Mouse (Mus musculus): ENCODE measurements around the gene Tmem79.
"Not testable (repeated sequence)": the region's sequence is repeated elsewhere in the genome, so short reads cannot be mapped to it uniquely, and the experiment has no call there.

The Tmem79 gene

DNA sequence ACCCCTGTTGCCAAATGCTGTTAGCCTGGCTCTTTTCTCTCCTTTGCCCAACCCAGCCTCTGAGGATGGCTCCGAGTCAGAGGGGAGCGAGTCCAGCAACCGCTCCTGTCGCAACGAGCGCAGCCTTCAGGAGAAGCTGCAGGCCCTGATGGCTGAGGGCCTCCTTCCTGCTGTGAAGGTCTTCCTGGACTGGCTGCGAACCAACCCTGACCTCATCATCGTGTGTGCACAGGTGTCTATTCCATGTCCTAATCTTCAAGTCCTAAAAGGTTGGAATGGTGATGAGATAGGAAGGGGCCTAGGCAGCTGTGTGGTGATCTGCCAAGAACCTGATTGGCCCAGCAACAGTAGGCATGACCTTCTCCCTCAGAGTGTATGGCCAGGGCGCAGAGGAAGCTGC lies 17.0 kb upstream of the Tmem79 start:
- DNase-seq = no peak

GRCm38 (mm10) chr3:88350732-88351131 lies 14.8 kb upstream of the Tmem79 start:
- no peak for DNase-seq

DNA sequence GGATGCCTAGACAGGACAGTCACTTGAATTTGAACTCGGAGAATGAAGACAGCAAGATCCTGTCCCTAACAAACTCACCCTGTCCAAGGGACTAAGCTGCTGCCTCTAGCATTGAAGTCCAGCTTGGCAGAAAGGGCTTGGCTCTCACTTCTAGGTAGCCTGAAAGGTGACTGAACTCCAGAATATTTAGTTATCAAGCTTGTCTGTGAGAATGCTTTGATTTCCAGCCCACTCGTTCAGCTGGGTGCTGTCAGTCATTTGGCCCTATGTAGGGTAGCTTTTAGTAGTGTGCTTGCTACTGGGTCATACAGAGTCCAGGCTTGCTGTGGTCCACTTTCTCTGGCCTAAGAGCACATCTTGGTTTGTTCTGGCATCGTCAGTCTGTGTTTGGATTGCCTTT lies 3.1 kb upstream of the Tmem79 start:
- DNase-seq = no peak

GRCm38 (mm10) chr3:88338316-88338715 lies 2.4 kb upstream of the Tmem79 start:
- no peak for DNase-seq

GRCm38 (mm10) chr3:88337367-88338020 lies 1.5 kb upstream of the Tmem79 start:
- no peak for DNase-seq

- no peak for DNase-seq
These were observed 403 bp downstream of the Tmem79 start for GRCm38 (mm10) chr3:88335436-88336053.

DNA sequence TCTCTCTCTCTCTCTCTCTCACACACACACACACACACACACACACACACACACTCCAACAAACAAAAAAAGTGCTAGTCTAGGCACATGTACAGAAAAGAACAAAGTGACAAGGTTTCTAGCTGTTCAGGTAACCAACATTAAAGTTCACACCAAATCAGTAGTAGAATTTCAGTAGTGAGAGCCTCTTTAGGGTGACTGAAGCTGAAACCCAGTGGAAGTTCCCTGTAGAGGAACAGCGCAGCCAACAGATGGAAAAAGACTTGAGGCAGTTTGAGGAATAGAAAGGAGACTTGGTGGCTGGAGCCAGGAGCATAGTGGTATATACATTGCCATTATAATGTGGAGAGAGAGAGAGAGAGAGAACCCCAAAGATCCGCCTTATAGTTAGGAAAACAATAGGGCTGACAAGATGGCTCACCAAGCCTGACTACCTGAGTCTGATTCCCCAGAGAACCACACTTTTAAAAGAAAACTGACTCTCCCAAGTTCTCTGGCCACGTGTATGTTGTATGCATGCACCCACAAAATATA lies 979 bp downstream of the Tmem79 start:
- no peak for DNase-seq

GRCm38 (mm10) chr3:88334029-88334658 lies 1.8 kb downstream of the Tmem79 start:
- DNase-seq = no peak

GRCm38 (mm10) chr3:88331282-88331681 lies 4.7 kb downstream of the Tmem79 start:
- DNase-seq = peak; percentile 78

- no peak for DNase-seq
These were observed 7.0 kb downstream of the Tmem79 start for GRCm38 (mm10) chr3:88328956-88329355.

DNA sequence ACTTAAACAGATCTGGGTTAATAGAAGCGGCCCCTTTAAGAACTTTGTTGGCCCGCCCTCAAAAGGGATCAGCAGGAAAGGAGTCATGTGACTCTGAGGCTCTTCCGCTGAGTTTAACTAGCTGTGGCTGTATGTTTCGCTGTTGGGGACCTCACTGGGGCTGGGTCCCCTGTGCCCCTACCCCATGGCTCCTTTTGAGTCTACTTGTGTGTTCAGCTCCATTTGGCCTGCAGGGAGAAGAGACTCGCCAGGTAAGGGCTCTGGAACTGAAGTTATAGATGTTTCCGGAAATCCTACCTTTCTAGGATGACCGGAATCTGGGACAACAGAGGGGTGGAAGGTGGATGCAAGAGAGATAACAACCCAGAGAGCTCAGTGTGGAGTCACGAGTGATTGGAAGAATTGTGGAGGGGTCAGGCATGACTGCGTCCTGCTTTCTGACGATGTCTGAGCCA lies 11.0 kb downstream of the Tmem79 start, which contains the start of gene Glmp:
Glmp (plus strand) TSS at position 73 of the 455 bp plus-strand sequence.
- peak; percentile 56 to 59 for DNase-seq

GRCm38 (mm10) chr3:88299172-88299571 lies 36.8 kb downstream of the Tmem79 start:
- no peak for DNase-seq

- peak in 1 of 2 experiments; percentile 43 for DNase-seq
These were observed 38.6 kb downstream of the Tmem79 start for GRCm38 (mm10) chr3:88297321-88297851.

GRCm38 (mm10) chr3:88296561-88297318 lies 39.2 kb downstream of the Tmem79 start, which contains the start of the genes Tsacc and Cct3:
Gene Tsacc, minus strand, starts transcription at chr3:88296999.
Gene Cct3, plus strand, starts transcription at chr3:88297116.
- DNase-seq = peak; percentile 92 to 93

- no peak for DNase-seq
These were observed 39.8 kb downstream of the Tmem79 start for GRCm38 (mm10) chr3:88296110-88296560.

DNA sequence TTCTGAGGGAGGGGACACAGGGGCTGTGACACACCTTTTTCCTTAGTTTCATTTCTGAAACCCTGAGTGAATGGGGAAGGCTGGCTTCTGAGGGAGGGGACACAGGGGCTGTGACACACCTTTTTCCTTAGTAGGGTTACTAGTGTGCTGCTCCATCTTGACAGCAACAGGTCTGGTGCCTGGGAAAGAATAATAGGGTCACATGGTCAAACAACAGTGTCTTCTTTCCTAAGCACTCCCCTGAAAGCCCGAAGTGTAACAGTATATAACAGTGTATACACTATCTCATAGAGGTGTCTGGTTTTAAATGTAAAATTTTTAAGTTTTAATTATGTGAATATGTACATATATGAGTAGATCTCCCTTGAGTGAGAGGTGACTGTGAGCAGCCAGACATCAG lies 40.7 kb downstream of the Tmem79 start:
- not testable (repeated sequence) for DNase-seq

- peak; percentile 61 to 69 for DNase-seq
These were observed 44.0 kb downstream of the Tmem79 start for GRCm38 (mm10) chr3:88291970-88292369.

DNA sequence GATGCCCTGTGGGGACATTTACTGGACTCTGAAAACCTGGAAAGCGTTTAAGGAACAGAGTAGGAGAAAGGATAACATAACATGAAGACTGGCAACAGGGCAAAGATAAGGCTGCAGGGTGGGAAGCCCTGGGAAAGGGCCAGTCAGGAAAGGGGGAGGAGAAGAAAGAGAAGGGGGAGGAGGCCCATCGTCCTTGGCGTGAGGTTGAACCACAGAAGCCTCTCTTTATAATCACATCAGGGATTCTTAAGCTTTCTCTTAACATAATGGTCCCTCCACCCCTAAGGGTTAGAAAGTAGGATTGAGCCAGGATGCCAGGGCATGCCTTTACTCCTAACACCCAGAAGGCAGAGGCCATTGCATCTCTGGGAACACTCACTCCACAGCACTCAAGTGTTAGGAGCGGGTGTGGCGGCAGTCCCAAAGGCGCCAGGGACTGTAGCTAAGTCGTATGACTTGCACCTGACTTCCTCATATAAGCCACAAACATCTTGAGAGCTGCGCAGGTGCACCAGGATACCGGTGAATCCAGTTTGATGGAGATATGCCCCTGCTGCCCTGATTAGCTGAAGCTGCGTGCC lies 47.7 kb downstream of the Tmem79 start:
- DNase-seq = not testable (repeated sequence)

DNA sequence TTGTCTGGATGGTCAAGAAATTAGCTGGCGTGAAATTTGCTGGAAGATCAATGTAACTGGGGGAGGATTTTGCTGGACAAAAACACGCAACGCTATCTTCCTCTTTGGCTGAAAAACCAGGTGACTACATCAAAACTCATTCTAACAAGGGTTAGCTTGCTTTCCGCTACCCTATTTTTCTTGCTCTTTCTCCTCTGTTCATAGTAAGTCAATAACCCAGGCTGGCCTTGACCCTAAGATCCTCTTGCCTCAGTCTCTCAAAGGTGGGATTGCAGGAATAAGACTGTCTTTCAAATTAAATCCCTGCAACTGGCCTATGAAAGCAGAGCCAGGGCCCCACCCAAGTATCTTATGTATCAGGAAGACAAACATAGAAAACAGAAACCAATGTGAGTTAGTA lies 48.8 kb downstream of the Tmem79 start, which contains the start of gene Gm38392:
Gm38392 (minus strand) TSS at position 101 of the 400 bp plus-strand sequence.
- DNase-seq = no peak

DNA sequence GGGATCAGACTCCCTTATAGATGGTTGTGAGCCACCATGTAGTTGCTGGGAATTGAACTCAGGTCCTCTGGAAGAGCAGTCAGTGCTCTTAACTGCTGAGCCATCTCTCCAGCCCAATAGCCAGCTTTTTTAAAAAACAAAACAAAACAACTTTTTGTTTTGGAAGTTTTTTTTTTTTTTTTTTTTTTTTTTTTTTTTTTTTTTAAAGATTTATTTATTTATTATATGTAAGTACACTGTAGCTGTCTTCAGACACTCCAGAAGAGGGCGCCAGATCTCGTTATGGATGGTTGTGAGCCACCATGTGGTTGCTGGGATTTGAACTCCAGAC lies 50.4 kb downstream of the Tmem79 start:
- DNase-seq = not testable (repeated sequence)

GRCm38 (mm10) chr3:88284815-88285564 lies 51.0 kb downstream of the Tmem79 start:
- DNase-seq = not testable (repeated sequence)
